Mouse (Mus musculus): ENCODE results near the gene Prdx5.

The Prdx5 gene

DNA sequence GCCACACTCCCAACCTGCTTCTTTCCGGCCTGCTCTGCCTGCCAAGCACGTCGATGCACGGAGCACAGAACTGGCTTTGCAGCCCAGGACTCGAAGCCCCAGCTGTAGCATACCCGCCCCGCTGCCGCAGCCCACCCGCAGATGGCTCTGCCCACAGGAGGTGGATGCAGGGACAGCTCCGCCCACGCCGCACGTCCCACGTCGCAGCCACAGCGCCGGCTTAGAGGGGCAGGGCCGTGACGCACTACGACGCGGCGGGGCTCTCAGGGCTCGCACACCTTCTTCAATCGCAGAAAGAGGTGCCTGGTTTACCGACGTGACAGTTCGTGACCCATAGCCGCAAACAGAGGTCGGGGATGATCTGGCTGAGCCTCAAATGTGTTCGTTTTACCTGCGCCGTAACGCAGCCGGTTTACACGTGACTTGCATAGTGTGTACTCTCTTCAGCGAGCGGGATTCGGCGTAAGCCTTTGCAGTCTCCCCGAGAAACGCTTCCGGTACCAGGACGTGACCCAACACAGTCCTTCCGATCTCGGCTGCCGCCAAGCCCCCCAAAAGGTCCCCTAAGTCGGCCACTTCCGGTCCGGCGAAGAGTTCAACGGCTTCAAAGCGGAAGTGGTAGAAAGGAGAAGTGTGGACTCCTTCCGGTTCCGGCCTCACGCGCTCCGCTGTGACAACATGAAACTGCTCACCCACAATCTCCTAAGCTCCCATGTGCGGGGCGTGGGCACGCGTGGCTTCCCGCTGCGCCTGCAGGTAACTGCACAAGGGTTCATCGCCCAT, at the start of gene Prdx5, which contains the start of gene Trmt112:
TSS of gene Prdx5 (minus strand) at position 600 of the 783 bp plus-strand sequence.
TSS of gene Trmt112 (plus strand) at position 192 of the 783 bp plus-strand sequence.
- peak; percentile 93 to 94 for DNase-seq

DNA sequence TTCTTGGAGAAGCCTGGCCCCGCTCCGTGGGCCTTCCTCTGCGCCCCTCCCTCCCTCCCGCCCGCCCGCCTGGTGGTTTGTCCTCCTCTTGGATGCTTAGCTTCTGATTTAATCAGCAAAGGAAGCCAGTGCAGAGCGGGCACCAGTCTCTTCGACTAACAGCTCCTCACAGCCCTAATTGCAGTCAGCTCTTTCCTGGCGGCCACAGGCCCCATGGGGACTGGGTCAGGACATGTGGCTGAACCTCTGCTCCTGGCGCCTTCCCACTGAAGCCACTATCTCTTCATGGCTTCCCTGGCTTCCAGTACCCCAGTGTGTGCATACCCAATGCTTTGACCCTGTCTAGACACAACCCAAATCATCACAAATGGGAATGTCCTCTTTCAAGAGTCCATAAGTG, 46.6 kb upstream of the Prdx5 start:
- DNase-seq: no peak

DNA sequence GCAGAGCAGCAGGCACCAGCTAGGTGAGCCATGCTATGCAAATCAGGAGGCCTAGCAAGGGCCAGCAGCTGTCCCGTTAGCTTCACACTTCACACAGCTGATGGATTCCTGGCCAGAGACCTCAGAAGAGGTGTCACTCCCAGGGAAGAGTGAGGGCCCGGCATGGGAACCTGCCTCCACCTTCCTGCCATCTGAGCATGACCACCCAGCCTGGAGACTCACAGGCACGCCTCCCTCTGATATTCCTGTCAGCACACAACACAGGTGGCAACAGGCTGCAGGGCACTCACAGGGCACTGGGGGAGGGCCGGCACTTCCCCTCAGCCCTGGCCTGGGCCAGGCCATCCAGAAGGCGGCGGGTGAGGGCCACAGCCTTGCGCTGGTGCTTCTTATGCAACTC, 45.5 kb upstream of the Prdx5 start:
- no peak for DNase-seq

DNA sequence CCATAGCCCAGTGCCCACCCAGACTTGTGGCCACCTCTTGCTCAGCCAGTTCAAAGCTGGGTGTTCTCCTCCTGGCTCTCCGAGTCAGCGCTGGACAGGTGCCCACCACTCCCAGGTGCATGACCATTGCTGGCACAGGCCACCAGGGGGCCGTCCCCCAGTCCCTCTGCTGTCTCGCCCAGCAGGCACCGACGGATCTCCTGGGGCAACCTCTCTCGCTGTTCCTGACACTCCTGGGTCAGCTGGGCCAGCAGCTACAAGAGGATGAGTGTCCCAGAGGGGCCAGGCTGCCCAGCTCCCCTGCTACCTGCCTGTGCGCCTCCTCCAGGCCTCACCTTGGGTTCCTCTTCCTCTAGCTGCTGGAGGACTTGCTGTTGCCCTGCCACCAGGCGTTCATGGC, 44.1 kb upstream of the Prdx5 start:
- DNase-seq: peak in 1 of 2 experiments; percentile 73

DNA sequence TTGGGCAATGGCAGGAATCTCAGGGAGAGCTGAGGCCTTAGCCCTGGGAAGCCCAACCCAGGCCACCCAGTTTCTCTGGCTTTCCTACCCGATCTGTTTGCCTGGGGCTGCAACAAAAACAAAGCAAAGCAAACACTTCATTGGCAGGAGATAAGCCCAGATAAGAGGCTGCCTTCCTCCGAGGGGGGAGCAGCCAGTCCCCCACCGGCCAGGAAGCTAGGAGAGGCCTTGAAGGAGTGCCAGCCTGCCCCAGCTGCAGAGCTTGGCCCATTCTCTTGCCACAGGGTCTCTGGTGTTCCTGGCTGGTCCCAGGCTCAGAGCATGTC, 42.8 kb upstream of the Prdx5 start:
- DNase-seq: peak; percentile 59 to 73

DNA sequence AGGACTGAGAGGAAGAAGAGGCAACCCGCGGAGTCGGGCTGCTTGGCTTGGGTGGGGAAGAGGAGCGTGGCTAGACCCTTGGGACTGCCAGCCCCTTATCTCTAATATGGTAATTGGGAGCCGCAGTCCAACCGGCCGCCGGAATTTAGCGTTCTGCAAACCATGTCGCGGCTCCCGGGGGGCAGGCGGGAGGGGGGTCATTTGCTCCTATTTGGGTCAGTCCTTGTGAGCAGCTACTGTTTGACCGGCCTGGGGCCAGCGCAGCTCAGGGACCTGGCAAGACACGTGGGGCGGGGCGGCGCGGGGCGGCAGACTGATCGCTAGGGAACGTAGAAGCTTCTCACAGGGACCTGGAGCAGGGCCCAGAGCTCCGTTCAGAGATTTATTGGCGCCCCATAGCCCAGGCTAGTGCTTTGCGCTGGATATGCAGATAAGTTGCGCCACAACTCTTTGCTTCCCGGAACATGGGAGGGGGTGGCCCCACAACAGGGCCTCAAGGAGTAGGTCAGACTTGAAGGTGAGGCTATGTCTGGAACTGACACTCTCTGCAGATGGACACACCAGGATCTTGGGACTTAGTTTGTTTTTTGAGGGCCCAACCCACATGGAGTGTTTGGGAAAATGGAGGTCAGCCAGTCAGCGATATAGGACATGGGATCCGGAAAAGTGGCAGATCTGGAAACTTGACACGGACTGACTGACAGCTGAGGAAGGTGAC, 42.2 kb upstream of the Prdx5 start:
- DNase-seq: peak; percentile 88 to 89

DNA sequence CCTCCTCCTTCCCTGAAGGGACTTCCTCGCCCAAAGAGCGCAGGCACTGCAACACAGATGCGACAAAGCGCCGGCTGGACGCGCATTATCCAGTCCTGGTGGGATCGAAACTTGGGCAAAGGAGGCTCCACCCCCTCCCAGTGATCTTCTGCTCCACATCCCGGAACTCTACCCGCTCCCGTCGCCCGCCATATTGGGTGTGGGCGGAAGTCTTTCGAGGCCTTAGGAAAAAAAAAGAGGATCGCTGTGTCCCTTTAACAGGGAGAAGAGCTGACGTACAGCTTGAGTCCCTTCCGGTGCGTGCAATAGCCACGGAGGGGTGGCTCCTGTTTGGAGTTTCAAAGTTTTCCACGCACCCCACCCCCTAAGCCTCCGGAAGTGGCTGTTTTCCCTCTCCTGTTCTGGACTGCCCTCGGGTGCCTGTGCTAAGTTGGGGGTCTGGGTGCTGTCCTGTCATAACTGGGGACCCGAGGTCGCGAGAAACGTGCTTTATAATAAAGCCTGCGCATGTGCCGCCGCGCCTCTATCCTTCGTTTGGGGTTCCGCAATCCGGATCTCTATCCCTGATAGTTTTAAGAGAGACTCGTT, 41.6 kb upstream of the Prdx5 start:
- DNase-seq: peak; percentile 96 to 98

DNA sequence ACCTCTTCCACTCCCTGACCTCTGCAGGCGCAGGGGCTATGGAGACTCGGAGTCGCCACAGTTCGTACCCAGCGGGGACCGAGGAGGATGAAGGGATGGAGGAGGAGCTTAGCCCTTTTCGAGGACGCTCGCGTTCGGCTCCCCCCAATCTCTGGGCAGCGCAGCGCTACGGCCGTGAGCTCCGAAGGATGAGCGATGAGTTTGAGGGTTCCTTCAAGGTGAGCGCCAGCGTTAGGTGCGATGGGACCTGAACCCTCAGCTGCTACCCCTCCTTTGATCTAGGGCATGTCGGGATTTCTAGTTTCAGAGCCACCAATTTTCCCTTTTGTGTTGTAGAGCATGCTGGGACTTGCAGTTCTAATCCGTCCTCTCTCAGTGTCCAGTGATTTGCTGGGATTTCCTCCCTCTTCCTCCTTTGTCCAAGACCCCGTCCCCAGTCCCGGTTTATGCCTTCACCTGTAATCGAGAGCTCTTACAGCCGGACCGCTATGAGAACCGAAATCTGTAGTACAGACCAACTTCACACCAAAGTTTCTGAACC, 40.8 kb upstream of the Prdx5 start:
- peak; percentile 53 to 68 for DNase-seq

DNA sequence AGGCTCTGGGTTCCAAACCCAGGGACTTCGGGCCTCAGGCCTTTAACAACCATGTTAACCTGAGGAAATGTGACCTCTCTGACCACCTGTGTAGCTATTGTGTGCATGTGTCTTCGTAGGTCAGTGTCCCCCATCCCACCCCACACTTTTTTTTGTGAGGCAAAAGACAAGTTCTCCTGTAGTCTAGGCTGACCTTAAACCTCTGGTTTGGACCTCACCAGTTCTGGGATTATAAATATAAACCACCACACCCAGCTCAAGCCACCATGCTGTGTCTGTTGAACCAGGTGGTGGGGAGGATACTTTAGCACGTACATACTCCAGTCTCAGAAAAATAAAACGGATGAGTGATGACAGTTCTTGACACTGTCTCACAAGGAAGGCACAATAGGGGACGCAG, 40.0 kb upstream of the Prdx5 start:
- DNase-seq: no peak

DNA sequence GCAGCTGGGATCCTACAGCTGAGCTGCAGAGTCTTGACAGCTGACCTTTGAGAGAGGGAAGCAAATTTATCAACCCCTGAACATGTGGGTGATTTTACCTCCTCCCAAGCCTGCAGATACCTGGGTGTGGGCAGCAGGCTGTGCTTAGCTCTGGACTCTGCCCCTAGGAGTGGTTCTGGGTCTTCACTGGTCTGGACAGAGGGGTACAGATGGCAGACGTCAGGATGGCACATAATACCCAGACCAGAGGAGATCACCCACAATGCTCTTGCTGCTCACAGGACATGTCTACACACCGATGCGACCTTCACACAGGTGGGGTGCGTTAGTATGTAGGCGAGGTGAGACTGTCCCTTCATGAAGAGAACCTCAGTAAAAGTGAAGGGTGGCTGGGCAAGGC, 39.6 kb upstream of the Prdx5 start:
- DNase-seq: no peak

DNA sequence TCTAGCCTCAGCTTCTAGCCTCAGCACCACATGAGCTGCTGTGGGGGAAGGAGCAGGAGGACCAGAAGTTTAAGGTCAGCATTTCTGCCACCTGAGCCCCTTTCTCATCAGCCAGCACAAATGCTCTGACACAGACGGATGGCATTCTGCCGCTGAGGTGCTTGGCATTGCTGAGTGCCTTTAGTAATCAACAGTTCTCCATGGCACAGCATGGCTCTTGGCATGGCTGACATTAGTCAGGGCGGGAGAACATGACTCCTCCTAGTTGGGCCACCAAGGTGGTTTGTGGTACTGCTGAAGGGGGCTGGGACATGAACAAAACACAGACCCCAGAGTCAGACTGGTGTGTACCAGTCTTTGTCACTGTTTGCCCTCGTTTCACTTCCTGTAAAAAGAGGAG, 38.3 kb upstream of the Prdx5 start:
- DNase-seq: no peak

DNA sequence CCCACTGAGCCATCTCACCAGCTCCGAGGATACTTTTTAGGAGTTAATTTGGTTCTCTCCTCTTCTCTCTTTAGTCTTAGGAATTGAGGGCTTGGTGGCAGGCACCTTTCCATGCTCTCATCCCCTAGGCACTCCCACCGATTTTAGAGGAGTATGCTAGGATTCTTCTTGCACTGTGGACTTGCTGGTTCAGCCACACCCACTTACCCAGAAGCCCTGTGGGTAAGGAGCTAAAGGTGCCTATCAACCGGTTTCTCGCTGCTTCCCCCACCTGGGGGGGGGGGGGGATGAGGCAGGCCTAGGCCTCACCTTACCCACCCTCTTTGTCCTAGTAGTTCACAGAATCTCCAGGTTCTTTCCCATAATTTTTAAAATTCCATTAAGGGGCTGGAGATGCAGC, 37.8 kb upstream of the Prdx5 start:
- DNase-seq: no peak

DNA sequence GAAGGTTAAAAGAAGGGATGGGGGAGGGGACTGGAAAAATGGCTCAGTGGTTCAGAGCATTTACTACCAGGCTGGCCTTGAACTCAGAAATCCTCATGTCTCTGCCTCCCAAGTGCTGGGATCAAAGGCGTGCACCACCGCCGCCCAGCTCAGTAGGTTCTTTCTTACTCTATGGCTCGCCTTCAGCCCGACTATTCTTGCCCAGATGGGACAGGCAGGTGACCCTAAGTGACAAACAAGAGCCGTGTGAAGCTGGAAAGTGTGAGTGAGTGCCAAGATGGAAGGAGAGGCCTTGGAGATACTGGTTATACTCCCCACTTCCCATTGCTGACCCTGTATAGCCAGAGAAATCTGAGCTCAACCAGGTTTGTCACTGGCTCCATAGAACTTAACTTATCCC, 33.8 kb upstream of the Prdx5 start:
- DNase-seq: no peak

DNA sequence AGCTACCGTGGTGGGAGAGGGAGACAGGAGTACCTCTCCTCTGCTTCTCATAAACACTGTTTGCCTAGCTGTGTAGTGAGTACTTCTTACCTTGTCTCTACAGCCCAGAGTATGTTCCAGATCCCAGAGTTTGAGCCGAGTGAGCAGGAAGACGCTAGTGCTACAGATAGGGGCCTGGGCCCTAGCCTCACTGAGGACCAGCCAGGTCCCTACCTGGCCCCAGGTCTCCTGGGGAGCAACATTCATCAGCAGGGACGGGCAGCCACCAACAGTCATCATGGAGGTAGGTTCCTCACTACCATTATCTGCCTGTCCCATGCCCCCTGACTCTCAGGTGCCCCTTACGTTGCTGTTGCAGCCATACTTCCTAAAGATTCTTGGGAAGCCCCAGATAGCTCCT, 32.9 kb upstream of the Prdx5 start:
- DNase-seq: no peak

DNA sequence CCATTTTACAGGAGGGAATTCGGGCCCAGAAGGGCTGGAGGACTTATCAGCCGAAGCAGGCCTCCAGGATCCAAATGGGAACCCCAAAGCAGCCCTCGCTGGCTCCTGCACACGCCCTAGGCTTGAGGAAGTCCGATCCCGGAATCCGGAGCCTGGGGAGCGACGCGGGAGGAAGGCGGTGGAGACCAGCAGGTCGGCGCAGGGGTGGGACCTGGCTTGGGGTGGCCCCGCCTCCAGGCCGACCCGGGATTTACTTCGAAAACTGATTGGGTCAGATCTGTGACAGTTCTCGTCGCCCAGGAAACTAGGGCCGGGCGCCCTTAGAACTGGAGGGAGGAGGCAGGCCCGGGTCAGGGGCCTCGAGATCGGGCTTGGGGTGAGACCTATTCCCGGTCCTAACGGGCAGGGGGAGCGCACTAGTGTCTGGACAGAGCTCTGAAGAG, 32.4 kb upstream of the Prdx5 start, which contains the start of gene Gpr137:
TSS of gene Gpr137 (minus strand) at position 232 of the 443 bp plus-strand sequence.
- DNase-seq: peak; percentile 98

DNA sequence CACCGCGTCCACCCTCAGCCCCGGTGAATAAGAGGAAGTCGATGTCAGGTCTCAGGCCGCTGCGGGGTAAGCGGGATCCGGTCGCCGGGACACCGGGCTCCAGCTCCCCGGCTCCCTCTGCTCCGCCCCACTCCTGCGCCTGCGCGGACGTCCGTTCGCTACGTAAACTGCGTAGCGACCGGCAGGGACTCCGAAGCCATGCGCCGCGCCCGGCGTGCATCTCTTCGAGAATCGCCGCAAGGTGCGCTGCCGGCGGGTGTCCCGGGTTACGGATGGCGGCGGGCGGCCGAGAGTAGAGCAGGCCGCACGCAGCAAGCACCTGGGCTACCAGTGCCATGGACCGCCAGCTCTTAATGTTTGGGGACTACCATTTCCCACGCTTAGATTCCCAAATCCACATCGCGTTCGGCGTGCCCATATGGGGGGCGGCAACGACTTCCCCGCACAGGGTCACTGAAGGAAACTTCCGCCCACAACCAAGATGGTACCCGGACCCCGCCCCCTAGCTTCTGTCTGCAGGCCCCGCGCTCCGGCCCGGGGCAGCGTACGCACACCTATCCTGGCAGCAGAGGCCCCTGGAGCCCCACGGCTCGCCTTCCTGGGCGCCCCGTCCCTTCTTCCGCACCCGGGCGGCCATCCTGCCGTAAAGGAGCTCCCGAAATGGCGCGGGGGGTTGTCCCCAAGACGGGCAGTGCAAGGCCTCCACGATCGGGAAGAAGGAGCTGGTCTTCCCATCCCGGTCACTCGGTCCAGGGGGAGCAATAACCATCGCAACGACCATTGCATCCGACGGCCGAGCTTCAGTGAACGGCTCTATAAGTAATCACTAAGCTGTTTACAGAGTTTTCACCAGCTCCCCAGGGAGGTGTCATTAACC, 31.7 kb upstream of the Prdx5 start, which contains the start of gene Bad:
TSS of gene Bad (plus strand) at position 490 of the 877 bp plus-strand sequence.
- DNase-seq: peak; percentile 88 to 93

DNA sequence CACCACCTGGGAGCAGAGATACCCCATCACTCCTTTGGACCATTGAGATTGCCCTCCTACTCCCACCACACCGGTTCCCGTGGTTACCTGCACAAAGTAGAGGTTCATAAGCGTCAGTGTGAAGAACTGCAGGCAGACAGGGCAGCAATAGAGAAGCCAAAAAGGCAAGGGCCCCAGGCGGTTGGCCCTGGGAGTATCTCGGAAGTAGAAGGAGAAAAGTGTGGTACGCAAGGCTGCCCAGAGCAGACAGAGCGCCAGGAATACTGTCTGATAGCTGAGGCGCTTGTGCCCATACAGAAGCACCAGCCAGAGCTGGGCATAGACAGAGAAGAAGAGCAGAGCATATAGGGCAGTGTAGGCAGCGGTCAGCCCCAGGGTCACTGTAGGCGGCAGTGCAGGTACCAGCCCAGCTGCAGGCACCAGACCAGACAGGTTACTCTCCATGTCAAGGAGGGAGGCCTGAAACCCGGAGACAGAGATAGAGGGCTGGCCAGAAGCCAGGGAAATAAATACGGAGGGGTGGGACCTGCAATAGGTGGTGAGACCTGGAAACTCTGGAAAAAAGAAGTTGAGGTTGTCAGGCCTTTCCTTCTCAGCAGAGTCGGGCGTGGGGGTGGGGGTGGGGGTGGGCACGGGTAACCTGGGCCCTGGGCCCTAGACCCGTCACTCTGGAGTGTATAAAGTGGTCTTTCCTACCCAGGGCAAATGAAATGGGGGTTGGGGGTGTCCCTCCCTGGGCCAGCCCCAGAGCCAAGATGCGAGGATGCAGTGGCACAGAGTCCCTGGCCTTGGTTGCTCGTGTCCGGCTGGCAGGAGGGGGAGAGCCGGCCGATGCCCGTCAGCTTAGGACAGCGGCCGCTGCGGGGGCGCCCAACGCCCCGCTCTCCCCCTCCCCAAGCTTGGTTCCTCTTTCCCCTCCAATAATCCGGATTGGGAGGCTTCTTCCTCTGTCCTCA, 30.8 kb upstream of the Prdx5 start:
- DNase-seq: no peak

DNA sequence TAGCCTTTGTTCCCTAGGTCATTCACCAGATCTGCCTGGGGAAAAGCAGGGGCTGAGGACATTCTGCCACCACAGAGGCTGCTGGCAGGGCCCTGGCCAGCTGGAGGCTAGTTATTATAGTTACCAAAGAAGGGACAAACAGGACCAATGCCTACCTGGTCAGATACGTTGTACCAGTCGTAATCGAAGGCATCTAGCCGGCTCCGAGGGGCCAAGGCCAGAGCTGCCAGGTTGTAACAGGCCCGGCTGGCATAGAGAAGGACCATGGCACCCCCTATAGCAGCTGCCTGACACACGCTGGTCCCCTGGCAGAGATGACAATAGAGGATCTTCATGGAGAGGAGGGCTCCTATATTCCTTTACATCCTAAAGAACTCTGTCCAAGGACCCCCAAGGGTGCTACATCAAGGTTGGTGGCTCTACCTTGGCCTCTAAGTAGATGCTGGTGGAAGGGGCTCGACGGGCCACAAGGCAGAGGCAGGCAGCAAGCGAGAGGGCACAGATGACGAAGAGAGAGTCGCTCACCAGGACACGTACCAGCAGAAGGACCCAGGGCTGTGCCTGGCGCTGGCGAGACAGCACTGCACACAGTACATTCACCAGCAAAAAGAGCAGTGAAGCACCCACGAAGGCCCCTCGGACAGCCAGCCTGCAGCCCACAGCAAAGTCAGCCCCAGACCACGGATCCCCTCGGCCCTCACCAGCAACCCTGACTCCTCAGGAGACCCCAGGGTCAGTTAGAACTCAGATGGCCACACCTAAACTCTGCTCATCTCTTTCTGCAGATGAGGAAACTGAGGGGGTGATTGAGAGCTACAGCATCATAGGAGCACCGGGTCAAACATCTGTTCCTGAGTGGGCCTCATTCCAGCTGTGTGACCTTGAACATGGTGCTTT, 29.4 kb upstream of the Prdx5 start:
- no peak for DNase-seq

DNA sequence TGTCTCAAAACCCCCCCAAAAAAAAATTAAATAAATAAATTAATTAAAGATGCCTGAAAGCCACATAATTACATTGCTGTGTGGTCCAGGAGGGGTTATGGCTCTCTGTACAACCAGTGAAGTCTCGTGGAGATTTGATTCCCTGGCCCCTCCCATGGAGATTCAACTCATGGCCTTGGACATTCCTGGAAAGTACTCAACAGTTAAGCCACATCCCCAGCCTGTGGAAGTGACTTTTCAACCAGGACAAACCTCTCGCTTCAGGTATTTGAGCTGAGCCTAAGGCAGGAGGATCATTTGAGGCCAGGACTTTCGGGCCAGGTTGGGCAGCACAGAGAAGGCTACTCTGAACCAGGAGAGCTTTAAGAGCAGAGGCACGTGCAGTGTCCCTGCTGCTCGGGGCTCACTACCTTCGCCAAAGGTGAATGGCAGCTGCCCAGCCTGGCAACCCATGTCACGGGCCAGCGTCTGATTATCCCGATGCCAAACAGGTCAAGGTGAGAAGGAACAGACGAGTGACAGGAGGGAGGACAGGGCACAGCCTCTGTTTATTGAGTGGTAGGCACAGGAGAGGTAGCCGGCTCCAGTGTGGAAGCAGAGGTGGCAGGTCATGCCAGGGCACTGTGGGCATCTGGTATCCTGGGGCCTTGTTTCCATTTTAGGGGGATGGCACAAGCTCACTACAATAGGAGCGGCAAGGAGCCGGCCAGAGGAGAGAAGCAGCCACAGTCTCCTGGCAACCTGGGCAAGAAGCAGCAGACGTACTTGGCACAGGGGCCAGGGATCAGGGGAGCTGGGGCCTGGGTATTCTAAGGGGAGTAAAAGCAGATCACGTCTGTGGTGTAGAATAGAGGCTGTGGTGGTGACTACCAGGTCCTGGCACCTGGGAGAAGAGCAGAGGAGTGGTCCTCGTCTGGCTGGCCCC, 27.9 kb upstream of the Prdx5 start:
- DNase-seq: no peak
